Mouse (Mus musculus): ENCODE results near the gene Fv1. TPM values are rescaled to one million over a fixed set of nuclear protein-coding genes. Genes with fewer than 3 reads are reported as not detected.

Fv1 gene
- polyA plus RNA-seq, 2 experiments from 2014 or later = 3.0 to 7.5 TPM

- no peak for ATAC-seq
Measured at GRCm38 (mm10) chr4:147886158-147886557, 17.4 kb downstream of the Fv1 start.

DNA sequence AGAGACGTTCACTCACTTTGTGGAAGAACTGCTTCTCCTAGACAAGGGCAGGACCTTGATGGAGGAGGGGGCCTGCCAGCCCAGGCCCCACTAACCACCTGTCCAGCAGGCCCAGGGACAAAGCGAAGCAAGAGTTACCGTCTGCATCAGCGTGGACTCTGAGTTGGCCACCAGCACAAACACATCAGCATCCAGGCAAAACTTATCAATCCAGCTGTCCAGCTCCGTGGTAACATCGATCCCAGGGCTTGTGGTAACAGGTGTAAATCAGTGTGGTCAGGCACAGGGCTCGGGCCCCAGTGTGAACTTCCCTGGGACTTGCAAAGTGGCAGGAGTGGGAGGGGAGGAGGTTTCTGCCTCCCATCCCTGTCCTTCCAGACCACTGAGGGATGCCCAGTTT is 18.5 kb downstream of the Fv1 start:
- ATAC-seq = no peak

- no peak for ATAC-seq
Measured at GRCm38 (mm10) chr4:147888237-147888636, 19.5 kb downstream of the Fv1 start.

- no peak for ATAC-seq
Measured at GRCm38 (mm10) chr4:147890341-147890740, 21.6 kb downstream of the Fv1 start.

- ATAC-seq = no peak
Measured at GRCm38 (mm10) chr4:147895815-147896330, 27.1 kb downstream of the Fv1 start.

DNA sequence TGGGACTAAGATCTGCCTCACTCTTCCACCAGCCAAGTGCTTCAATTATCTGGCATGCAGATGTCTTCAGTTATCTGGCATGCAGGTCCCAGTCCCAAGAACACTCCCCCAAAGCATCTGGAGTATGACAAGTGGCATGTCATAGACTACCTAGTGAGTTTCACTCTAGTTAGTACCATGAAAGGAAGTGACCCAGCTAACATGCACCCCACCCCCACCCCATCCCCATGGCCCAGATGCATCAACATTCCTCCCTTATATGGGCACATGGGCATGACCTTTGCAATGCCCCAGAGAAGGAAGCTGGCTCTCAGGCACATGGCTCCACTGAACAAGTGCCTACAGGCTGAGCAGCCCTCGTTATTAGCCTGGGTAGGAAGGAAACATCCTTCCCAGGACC is 27.6 kb downstream of the Fv1 start:
- ATAC-seq = peak; percentile 76

DNA sequence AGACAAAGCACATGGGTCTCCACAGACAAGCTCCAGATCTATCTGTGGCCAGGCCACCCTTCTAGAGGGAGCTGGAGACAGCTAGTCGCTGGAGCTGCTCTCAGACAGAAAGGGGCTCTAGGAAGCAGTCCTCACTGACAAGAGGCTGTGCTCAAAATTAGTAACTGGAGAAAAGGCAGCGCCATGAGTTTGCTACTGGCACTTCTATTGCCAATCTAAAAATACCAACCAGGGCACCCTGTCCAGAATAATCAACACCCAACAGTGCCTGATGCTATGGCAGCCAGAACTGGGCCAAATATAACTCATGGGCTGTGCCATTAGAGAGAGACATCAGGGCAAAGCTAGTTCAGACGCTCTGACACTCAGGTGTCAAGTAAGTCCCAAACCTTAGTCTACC is 28.6 kb downstream of the Fv1 start:
- no peak for ATAC-seq

- ATAC-seq = no peak
Measured at GRCm38 (mm10) chr4:147900452-147900851, 31.7 kb downstream of the Fv1 start.

DNA sequence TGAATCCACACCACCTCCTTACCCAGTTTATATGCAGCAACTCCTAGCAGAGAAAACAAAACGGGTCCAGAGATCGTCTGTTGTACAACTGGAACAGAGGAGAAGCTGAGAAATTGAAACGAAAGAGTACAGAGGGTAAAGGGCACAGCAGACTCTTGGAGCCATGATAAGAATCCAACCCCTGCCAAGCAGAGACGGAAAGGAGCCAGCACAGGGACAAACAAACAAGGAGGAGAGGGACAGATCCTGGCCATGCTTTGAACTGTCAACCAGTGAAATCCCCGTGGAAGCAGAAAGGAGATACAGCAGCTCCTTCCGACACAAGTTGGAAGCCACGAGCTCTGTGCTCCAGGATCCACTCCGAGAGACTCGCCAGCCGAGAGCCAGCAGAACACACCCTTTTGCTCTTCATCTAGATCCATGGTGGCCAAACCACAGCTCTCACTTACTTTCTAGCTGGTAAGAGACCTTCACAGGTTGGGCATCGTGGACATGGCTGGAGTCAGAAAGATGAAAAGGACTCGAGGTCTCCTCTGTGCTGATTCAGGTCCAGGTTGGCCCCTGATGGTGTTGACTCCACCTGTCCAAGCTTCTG is 34.2 kb downstream of the Fv1 start:
- ATAC-seq = no peak

DNA sequence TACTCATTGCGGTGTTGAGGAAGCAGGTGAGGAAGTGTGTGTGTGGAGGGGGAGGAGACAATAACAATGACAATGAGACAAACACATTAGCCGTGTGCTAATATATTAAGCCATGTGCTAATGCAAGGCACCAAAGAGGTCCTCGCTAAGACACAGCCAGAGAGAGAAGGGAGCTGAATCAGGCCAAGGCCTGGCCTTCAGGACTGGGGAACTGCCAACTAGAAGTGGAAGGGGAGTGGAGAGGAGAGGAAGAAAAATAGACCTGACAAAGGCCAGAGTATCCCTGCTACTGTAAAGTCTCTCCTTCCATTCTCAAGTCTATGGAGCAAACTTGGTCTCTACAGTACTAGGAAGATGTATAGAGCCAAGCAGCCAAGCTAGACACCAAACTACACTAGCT is 34.8 kb downstream of the Fv1 start:
- ATAC-seq = no peak

- ATAC-seq = peak; percentile 90
Measured at GRCm38 (mm10) chr4:147904313-147905089, 35.7 kb downstream of the Fv1 start, which contains the start of gene Mfn2. TSS of gene Mfn2 (minus strand) at chr4:147904704.

GRCm38 (mm10) chr4:147905090-147905659 is 36.4 kb downstream of the Fv1 start:
- ATAC-seq = no peak

- ATAC-seq = no peak
Measured at GRCm38 (mm10) chr4:147906230-147906629, 37.5 kb downstream of the Fv1 start.

DNA sequence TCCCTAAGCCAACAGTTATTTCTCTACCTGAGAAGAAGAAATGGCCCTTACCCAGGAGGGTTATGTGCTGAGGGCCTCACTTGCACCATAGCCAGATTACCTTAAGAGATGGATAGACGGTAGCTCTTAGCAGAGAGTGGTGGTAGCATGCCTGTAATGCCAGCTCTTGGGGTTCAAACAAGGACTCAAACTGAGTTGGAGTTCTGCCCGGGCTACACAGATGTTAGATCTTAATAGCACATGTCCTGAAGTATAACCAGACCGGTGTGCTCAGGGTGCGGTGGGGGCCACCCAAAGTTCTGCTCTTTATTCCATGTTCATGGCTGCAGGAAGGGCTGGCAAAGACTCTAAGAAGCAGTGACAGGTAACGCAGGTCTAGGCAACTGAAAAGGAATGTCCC is 40.7 kb downstream of the Fv1 start:
- ATAC-seq = no peak

DNA sequence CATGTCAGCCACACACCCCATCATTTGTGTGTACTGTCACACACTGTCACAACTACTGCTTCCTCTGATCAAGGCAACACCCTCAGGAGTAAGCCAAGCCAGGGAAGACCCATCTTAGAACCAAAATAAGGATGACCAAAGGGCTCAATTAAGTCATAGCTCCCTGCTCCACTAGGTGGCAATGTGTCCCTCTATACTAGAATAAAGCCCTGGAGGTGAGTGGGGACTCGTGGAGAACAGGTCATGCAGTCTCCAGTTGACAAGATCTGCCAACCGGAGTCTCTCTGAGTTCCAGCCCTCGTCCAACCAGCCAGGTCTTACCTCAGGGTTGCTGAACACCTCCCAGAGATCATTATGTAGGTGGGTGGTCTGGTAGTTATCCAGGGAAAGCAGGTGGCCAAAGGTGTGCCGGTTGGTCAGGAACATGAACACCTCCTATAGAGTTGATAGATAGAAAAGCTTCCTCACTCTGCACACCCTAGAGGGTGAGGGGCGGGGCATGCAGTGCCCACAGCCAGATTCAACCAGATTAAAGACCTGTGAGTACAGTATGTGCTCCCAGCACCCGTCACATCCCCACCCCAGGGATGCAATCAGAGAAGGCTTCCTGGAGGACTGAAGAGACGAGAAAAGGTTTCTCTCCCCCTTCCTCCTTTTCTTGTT is 49.8 kb downstream of the Fv1 start:
- ATAC-seq = peak; percentile 66

Other genes with a start within 250 kb of the Fv1 start
- gene Zfp979, start 226.5 kb upstream of the Fv1 start, polyA plus RNA-seq (2017; shearing (Covaris generic)) = under 1 TPM in 1 of 2 experiments, not detected in 1; 0.85 TPM
- gene Zfp534, start 166.4 kb upstream of the Fv1 start, polyA plus RNA-seq (2017; shearing (Covaris generic)) = 1 to 10 TPM in 1 of 2 experiments, not detected in 1; 1.0 TPM
- 10 to 100 TPM; 21.1 to 29.0 TPM for gene Zfp984, start 59.2 kb upstream of the Fv1 start, polyA plus RNA-seq (2017; shearing (Covaris generic))
- 1 to 10 TPM; 5.1 to 9.0 TPM for gene Zfp933, start 20.6 kb upstream of the Fv1 start, polyA plus RNA-seq (2017; shearing (Covaris generic))
- 10 to 100 TPM; 52.3 to 77.0 TPM for gene Miip, start 163 bp upstream of the Fv1 start, polyA plus RNA-seq (2017; shearing (Covaris generic))
- 10 to 100 TPM; 17.2 to 23.9 TPM for gene Mfn2, start 35.7 kb downstream of the Fv1 start, polyA plus RNA-seq (2017; shearing (Covaris generic))
- gene Plod1, start 67.8 kb downstream of the Fv1 start, polyA plus RNA-seq (2017; shearing (Covaris generic)) = 1 to 10 TPM; 2.8 to 4.0 TPM
- gene 2510039O18Rik, start 71.9 kb downstream of the Fv1 start, polyA plus RNA-seq (2017; shearing (Covaris generic)) = 10 to 100 TPM in 1 of 2 experiments, 1 to 10 TPM in 1; 8.9 to 11.4 TPM
- not detected for gene Nppb, start 116.8 kb downstream of the Fv1 start, polyA plus RNA-seq (2017; shearing (Covaris generic))
- gene Nppa, start 131.7 kb downstream of the Fv1 start, polyA plus RNA-seq (2017; shearing (Covaris generic)) = not detected
- 1 to 10 TPM; 2.4 to 3.3 TPM for gene Clcn6, start 169.8 kb downstream of the Fv1 start, polyA plus RNA-seq (2017; shearing (Covaris generic))
- 10 to 100 TPM in 1 of 2 experiments, 1 to 10 TPM in 1; 6.0 to 12.9 TPM for gene Mthfr, start 170.1 kb downstream of the Fv1 start, polyA plus RNA-seq (2017; shearing (Covaris generic))
- gene Agtrap, start 219.1 kb downstream of the Fv1 start, polyA plus RNA-seq (2017; shearing (Covaris generic)) = 10 to 100 TPM; 16.7 to 17.4 TPM